Mouse (Mus musculus) E14TG2a.4 (cell line): ENCODE measurements around the gene Zglp1.
A peak's percentile ranks its signal among the peaks of the same experiment; 100 is the strongest.

Source experiments
- H3K27me3 ChIP-seq: 2 replicates; pipeline ENCODE4 v1.6.1; 2014; ENCODE audit warnings: low read length, control low read depth; ENCODE audit not compliant: insufficient read depth
- H3K36me3 ChIP-seq: 2 replicates; pipeline ENCODE4 v1.6.1; 2014; ENCODE audit warnings: low read length, control low read depth; ENCODE audit not compliant: insufficient read depth
- H3K4me1 ChIP-seq: replicated peaks from 2 replicates; pipeline ENCODE4 v1.6.1; 2014; ENCODE audit warnings: low read depth, low read length, control low read depth
- H3K4me3 ChIP-seq: replicated peaks from 2 replicates; pipeline ENCODE4 v1.5.1; 2014; ENCODE audit warnings: mild to moderate bottlenecking, low read length
- H3K9me3 ChIP-seq: 2 replicates; pipeline ENCODE4 v1.6.1; 2014; ENCODE audit warnings: low read length, control low read depth
- CTCF ChIP-seq: conservative IDR thresholded peaks from 2 replicates; pipeline ENCODE4 v1.5.1; 2014; ENCODE audit warnings: low read length
- NANOG ChIP-seq: IDR thresholded peaks from 2 replicates; pipeline ENCODE4 v1.6.1; 2014; ENCODE audit warnings: borderline replicate concordance, low read length, mixed read lengths
- POU5F1 ChIP-seq: IDR thresholded peaks from 2 replicates; pipeline ENCODE4 v1.6.1; 2014; ENCODE audit warnings: low read length, borderline replicate concordance

Gene Zglp1

GRCm38 (mm10) chr9:21100447-21101161 is 33.7 kb upstream of the Zglp1 start:
- H3K27me3 ChIP-seq: no peaks in the 10 kb centered on the region
- 0 out of 2 replicates have a peak overlapping the region, but pooled peaks have one; percentile 30 for H3K4me3 ChIP-seq
- no peaks in the 10 kb centered on the region for H3K9me3 ChIP-seq
- peaks cover 77% of the 10 kb centered on the region for H3K4me1 ChIP-seq
- peaks cover 44% of the 10 kb centered on the region for H3K36me3 ChIP-seq
- TF ChIP-seq CTCF: no peak
- no peak for TF ChIP-seq POU5F1
- TF ChIP-seq NANOG: no peak

GRCm38 (mm10) chr9:21097793-21098192 is 30.9 kb upstream of the Zglp1 start:
- Histone ChIP-seq H3K27me3 (no peaks in the 10 kb centered on the region), H3K4me3 (no peak overlapping the region), H3K9me3 (no peaks in the 10 kb centered on the region), H3K4me1 (peaks cover 75% of the 10 kb centered on the region), H3K36me3 (peaks cover 45% of the 10 kb centered on the region)
- TF ChIP-seq CTCF: no peak

DNA sequence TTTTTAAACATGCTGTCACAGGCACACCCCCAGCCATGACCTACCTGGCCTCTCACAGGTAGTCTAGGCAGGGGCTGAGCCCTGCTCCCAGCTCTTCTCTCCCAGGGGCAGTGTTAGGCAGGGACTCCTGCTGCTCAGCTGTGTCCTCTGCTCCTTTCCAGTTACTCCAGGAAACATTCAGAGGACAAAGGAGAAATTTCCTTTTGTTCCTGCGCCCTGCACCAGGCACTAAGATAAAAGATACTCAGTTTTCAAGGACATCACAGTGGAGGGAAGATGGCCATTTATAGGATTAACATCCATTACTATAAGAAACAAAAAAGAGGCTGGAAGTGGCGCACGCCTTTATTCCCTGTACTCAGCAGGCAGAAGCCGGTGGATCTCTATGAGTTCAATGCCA is 29.1 kb upstream of the Zglp1 start:
- Histone ChIP-seq H3K36me3 (peaks cover 33% of the 10 kb centered on the region), H3K27me3 (no peaks in the 10 kb centered on the region), H3K9me3 (no peaks in the 10 kb centered on the region), H3K4me1 (peaks cover 71% of the 10 kb centered on the region), H3K4me3 (no peak overlapping the region)
- TF ChIP-seq CTCF (no peak), NANOG (peak; percentile 88)

DNA sequence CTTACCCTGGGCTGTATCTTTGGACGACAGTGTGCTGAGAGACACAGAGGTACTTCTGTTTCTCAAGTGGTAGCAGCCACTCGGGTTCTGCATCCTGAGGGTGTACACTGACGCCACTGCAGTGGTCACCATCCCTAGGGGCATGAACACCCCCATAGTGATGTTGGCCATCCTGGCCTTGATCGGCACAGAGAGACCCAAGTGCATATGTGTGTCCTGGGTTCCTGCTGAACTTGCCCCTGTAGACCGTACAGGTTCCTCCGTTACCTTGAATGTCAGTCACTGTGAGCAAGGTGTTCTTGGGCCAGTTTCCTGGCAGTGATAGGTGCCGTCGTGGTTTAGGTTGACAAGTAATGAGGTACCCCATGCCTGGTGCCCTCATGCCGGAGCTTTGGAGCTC is 26.5 kb upstream of the Zglp1 start:
- no peaks in the 10 kb centered on the region for H3K9me3 ChIP-seq
- no peak overlapping the region for H3K4me3 ChIP-seq
- no peaks in the 10 kb centered on the region for H3K27me3 ChIP-seq
- H3K4me1 ChIP-seq: peaks cover 72% of the 10 kb centered on the region
- TF ChIP-seq CTCF (no peak), NANOG (no peak), POU5F1 (no peak)
- H3K36me3 ChIP-seq: peaks cover 52% of the 10 kb centered on the region

DNA sequence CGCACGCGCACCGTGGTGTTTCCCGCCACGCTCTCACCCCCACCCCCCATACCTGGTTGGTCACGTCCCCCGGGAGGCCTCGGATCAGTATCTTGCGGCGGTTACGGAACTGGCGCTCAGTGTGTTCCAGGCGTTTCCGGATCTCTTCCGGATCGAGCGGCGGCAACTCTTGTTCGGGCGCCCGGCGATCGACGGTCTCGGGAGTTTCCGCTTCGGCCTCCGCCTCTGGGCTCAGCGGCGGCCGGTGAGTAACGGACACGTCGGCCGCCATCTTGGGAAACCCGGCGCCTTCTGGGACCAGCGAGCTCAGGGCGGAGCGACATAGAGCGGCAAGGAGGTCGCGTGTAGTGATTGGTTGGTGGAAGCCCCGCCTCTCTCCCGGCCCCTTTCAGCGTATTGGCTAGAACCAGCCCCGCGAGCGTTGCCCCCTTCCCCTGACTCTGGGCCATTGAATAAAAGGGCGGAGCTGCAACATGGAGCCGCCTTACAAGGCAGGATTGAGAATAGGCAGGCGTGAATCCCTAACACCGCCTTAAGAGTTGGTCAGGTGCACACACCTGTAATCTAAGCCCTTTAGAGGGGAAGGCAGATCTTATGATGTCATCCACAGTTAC is 24.9 kb upstream of the Zglp1 start, which contains the start of the genes Gm38431 and Raver1:
Gm38431 (minus strand) TSS at position 291 of the 614 bp plus-strand sequence.
Raver1 (minus strand) TSS at position 302 of the 614 bp plus-strand sequence.
- no peaks in the 10 kb centered on the region for H3K9me3 ChIP-seq
- H3K36me3 ChIP-seq: peaks cover 68% of the 10 kb centered on the region
- TF ChIP-seq NANOG (no peak), POU5F1 (no peak), CTCF (no peak)
- peaks cover 76% of the 10 kb centered on the region for H3K4me1 ChIP-seq
- H3K27me3 ChIP-seq: no peaks in the 10 kb centered on the region
- peak within 1 kb of the TSS; percentile 90 for H3K4me3 ChIP-seq

DNA sequence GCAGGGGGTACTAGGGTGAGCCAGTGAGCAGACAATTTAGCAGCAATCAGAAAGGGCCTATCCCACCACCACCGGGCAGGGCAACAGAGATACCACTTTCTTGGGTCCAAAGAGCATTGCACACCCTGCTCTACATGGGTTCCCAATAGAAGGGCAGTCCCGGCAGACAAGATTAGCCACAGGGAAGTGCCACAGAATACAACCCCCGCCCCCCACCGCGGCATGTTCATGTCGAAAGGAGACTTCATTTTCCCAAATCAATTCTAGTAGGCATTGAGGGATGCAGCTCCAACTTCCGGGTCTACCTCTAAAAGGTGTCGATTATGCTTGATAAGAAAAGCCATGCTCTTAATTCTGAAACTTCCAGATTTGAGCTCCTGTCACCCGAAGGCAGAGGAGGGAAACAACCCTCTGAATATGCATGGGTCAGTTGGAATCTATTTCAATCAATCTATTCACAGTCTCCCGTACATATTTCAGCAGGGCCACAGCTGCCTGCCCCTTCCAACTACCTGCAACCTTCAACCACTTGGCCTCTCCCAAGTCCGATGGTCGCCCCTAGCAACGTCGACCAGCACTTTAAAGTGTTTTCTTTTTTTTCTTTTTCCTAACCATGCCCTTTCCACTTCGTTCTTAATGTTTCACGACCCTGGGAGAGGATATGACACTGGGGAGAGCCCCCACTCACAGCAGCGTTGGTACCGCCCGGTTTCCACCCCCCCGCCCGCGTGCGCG is 24.2 kb upstream of the Zglp1 start:
- H3K36me3 ChIP-seq: peaks cover 70% of the 10 kb centered on the region
- TF ChIP-seq POU5F1: no peak
- TF ChIP-seq NANOG: no peak
- TF ChIP-seq CTCF: no peak
- H3K4me1 ChIP-seq: peaks cover 76% of the 10 kb centered on the region
- peak overlapping the region; percentile 90 for H3K4me3 ChIP-seq
- H3K9me3 ChIP-seq: no peaks in the 10 kb centered on the region
- no peaks in the 10 kb centered on the region for H3K27me3 ChIP-seq

GRCm38 (mm10) chr9:21090537-21090936 is 23.6 kb upstream of the Zglp1 start:
- Histone ChIP-seq H3K9me3 (no peaks in the 10 kb centered on the region), H3K4me3 (peak overlapping the region; percentile 90), H3K36me3 (peaks cover 76% of the 10 kb centered on the region), H3K4me1 (peaks cover 76% of the 10 kb centered on the region), H3K27me3 (no peaks in the 10 kb centered on the region)
- no peak for TF ChIP-seq CTCF
- TF ChIP-seq NANOG: no peak
- TF ChIP-seq POU5F1: no peak

DNA sequence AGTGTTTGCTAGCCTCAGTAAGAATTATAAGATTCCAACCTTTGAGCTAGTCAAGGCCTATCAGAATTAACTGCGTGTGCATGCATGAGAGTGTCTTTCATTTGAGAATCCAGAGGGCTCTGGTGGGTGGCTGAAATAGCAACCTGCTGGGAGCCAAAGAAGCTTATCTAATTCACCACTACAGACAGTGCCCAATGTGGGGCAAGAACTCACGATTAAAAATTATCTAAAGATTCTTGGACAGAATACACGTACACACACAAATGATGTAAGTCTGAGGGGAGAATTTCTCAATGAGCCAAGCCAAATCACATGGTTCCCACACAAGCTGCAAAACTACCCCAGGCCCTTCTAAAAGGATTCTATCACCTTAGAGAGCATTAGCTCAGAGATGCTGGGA is 16.4 kb upstream of the Zglp1 start:
- H3K27me3 ChIP-seq: no peaks in the 10 kb centered on the region
- TF ChIP-seq POU5F1 (no peak), CTCF (no peak), NANOG (no peak)
- H3K36me3 ChIP-seq: peaks cover 99% of the 10 kb centered on the region
- H3K9me3 ChIP-seq: no peaks in the 10 kb centered on the region
- H3K4me1 ChIP-seq: peaks cover 72% of the 10 kb centered on the region
- no peak overlapping the region for H3K4me3 ChIP-seq
